Mouse (Mus musculus): Measurements from ENCODE around the gene Kctd21. TPM values are rescaled to one million over a fixed set of nuclear protein-coding genes. Genes with fewer than 3 reads are reported as not detected.
A peak's percentile ranks its signal among the peaks of the same experiment; 100 is the strongest.

Gene Kctd21
- total RNA-seq, 2 experiments from 2014 or later: 13.7 to 15.1 TPM

GRCm38 (mm10) chr7:97383496-97384132 is 51.5 kb downstream of the Kctd21 start:
- DNase-seq (ENCODE audit: low spot score in 2 of 2): no peak

- DNase-seq (ENCODE audit: low spot score in 2 of 2): no peak
Measured at GRCm38 (mm10) chr7:97386106-97386805, 54.1 kb downstream of the Kctd21 start.

- DNase-seq (ENCODE audit: low spot score in 2 of 2): peak; percentile 75 to 84
Measured at GRCm38 (mm10) chr7:97386806-97387370, 54.8 kb downstream of the Kctd21 start.

- no peak for DNase-seq (ENCODE audit: low spot score in 2 of 2)
Measured at GRCm38 (mm10) chr7:97387561-97388147, 55.5 kb downstream of the Kctd21 start.

GRCm38 (mm10) chr7:97388541-97388940 is 56.4 kb downstream of the Kctd21 start:
- DNase-seq (ENCODE audit: low spot score in 2 of 2): no peak

- DNase-seq (ENCODE audit: low spot score in 2 of 2): no peak
Measured at GRCm38 (mm10) chr7:97391293-97392078, 59.4 kb downstream of the Kctd21 start.

- no peak for DNase-seq (ENCODE audit: low spot score in 2 of 2)
Measured at GRCm38 (mm10) chr7:97392079-97392445, 59.9 kb downstream of the Kctd21 start.

GRCm38 (mm10) chr7:97394375-97394774 is 62.2 kb downstream of the Kctd21 start:
- no peak for DNase-seq (ENCODE audit: low spot score in 2 of 2)

- no peak for DNase-seq (ENCODE audit: low spot score in 2 of 2)
Measured at GRCm38 (mm10) chr7:97398943-97399342, 66.8 kb downstream of the Kctd21 start.

Other genes starting within 250 kb of the Kctd21 start
- 10 to 100 TPM; 17.2 to 19.3 TPM for gene Usp35, start 307 bp upstream of the Kctd21 start, total RNA-seq (2021)
- 10 to 100 TPM in 1 of 2 experiments, 1 to 10 TPM in 1; 9.8 to 10.4 TPM for gene Alg8, start 39.3 kb downstream of the Kctd21 start, total RNA-seq (2021)
- gene Ndufc2, start 67.7 kb downstream of the Kctd21 start, total RNA-seq (2021): 100 to 1,000 TPM; 232 to 247 TPM
- 10 to 100 TPM; 17.3 to 20.7 TPM for gene Thrsp, start 85.4 kb downstream of the Kctd21 start, total RNA-seq (2021)
- gene Kctd14, start 119.0 kb downstream of the Kctd21 start, total RNA-seq (2021): 1 to 10 TPM; 3.5 to 3.6 TPM
- gene Ints4, start 148.6 kb downstream of the Kctd21 start, total RNA-seq (2021): 10 to 100 TPM; 29.6 to 31.1 TPM
- gene Aamdc, start 247.2 kb downstream of the Kctd21 start, total RNA-seq (2021): 10 to 100 TPM; 33.0 to 40.5 TPM
- 10 to 100 TPM; 45.0 to 48.3 TPM for gene Rsf1, start 247.6 kb downstream of the Kctd21 start, total RNA-seq (2021)